Mouse (Mus musculus): Measurements from ENCODE around the gene Krtap5-1.
A peak's percentile ranks its signal among the peaks of the same experiment; 100 is the strongest.
"Not testable (repeated sequence)": the region's sequence is repeated elsewhere in the genome, so short reads cannot be mapped to it uniquely, and the experiment has no call there.

The Krtap5-1 gene

DNA sequence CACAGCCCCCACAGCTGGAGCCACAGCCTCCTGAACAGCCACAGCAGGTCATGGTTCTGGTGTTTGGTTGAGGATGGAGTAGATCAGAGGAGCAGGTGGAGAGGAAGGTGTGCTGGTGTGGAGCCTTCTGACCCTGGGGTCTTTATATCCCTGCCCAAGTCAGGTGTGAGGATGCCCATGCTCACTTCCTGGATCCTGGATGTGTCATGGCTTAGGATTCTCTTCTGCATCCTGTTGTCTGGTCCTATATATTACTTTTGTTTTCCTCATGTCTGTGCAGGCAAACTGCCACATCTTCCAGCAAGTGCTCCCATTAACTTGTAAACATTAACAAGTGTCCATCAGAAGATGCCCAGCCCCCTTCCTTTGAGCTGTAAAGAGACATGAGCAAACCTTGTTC, at the start of gene Krtap5-1:
Gene Krtap5-1, minus strand, starts transcription at position 101 of the 400 bp plus-strand sequence.
- not testable (repeated sequence) for DNase-seq (ENCODE audit: low spot score)

DNA sequence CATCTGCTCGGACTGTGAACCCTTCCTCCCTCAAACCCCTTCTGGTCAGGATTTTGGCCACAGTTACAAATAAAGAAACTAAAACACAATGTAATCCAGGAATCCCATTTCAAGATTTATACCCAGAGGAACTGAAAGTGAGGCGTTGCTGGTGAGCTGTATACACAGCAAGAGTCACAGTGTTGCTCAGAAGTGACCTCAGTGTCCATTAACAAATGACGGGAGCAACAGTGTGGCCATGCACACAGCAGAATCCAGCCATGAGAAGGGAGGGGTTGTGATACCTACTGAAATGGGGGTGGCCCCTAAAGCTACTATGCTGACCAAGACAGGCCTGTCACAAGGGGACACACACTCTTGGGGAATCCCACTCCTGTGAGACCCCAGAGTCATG, 45.3 kb upstream of the Krtap5-1 start:
- no peak for DNase-seq (ENCODE audit: low spot score)

DNA sequence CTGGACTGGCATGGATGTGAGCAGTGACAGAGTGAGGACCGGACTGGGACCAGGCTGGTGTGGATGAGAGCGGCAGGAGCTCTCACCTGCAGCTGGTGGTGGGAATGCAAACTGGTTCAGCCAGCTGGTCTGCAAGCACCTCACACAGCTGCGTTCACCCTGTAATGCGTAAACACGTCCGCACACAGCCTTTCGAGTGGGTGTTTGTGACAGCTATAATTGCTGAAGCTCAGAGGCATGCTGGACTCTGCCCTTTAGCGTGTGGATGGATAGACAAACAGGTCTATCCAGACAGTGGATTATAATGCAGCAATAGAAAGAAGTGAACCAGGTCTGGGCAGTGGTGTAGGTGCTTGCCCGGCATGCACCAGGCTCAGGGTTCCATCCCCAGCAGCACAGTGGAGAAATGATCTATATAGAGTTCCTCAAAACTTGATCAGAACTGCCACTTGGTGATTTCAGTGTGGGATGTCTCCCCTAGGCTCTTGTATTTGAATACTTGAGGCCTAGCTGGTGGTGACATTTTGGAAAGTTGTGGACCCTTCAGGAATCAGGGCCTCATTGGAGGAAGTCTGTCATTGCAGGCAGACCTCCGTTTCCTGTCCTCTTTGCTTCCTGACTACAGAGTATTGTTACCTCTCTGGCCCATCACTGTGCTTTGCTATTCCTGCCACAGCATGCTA, 44.8 kb upstream of the Krtap5-1 start:
- DNase-seq (ENCODE audit: low spot score) = no peak

DNA sequence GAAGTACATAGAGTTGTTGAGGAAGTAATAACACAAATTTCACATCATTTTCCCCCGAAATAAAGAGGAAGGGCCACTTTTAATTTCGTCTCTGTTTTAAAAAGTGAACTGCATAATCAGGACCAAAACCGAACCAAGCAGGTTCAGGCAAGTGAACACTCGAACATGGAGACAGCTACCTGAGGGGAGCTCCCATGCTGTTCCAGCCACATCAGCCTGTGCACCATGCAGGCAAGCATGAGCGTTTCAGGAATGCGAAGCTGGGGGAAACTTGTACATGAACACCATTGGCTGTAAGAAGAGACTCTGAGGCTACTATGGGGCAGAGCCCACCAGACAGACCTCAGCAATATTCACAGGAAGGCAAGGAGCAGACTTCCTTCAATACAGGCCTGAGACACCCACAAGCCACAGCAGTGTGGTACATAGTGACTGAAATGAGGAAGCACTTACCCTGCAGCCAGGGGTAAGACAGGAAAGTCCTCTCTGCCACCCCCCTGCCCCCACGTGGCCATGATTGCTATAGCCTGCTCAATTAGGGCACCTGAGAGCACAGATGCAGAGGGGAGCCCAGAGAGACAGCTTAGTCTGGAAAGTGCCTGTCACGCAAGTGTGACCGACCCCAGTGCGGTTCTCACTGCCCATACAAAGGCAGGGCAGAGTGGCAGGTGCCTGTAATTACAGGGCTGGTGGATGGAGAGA, 43.5 kb upstream of the Krtap5-1 start:
- no peak for DNase-seq (ENCODE audit: low spot score)

DNA sequence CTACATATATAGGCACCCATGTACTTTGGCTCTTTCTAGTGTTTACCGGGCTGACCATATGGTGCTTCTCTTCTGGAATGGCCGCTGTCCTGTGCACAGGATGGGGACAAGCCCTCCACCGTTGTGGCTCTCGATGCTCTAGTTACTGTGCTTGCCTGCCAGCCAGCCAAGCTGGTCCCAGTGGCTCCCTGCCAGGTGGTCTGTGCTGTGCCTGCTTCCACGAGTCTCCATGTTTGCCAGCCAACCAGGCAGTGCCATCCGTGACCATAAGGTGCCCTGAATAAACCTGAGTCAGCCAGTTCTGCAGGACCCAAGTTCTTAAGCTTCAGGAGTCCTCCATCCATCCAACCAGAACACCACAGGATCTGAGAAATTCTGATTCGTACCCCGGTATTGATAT, 38.2 kb upstream of the Krtap5-1 start:
- DNase-seq (ENCODE audit: low spot score) = no peak

DNA sequence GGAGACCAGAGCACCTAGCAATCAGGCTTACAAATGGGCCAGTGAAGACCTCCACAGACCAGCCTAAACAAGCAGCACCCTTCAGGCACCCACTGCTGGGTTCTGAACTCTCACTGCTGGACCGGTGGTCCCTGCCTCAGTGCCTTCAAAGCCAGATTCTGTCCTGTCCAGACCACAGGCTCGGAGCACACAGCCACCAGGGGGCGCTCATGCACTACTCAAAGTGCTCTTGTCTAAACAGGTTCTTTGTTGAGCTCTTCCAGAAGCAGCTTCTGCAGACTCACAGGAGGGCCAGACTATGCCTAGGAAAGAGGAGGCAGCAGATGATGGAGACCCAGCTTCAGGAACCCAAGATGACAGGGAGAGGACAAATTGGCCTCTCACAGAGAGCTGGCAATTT, 37.3 kb upstream of the Krtap5-1 start:
- DNase-seq (ENCODE audit: low spot score) = peak; percentile 94

DNA sequence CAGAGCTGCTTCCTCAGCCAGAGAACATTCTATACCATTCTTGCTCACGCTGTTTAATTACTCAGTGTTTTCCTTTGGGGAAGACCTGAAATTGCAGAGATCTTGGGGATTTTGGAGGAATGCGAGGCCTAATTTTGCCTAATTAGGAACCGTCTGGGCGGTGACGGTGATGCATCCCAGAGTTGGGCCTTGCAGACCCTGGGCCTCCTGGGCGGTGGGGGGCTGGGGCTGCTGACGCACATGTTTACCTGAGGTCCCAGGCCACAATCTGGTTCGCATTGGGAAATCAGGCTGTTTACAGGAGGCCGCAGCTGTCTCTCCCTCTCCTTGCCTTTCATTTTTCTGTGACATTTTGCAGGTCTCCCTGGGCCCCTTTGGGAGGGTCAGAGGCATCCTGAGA, 35.8 kb upstream of the Krtap5-1 start:
- DNase-seq (ENCODE audit: low spot score) = not testable (repeated sequence)

DNA sequence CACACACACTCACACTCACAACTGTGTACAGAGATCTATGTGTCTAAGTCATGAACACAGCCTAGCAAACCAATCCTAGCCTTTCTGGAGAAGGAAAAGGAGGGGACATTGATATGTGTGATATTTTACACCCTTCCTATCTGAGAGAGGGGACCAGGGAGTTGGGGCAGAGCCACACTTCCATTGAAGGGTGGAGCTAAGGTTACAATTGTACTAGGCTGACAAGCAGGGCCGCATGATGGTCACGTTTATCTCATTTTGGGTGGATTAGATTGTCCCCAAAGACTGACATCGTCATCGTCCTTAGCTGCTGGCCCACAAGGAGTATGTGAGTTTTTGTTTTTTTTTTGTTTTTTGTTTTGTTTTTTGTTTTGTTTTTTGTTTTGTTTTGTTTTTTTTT, 34.4 kb upstream of the Krtap5-1 start:
- no peak for DNase-seq (ENCODE audit: low spot score)

DNA sequence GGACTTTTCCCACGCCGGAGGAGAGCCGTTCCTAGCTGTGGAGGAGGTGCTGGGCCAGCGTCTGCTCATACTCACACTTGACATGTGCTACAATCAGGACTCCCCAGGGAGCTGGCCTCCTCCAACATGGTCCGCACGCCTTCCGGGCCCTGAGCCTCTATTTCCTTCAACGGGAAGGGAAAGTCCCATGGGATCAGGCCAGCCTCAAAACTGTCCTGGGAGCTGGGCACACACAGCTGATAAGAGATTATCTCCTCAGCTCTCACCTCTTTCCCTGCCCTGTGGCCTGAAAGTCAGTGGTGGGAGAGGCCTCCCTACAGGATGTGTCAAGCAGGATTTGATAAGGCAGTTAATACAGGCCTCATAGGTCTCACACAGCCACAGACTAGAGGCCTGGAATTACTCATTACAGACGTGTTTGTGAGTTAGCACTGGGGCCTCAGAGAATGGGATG, 33.4 kb upstream of the Krtap5-1 start:
- no peak for DNase-seq (ENCODE audit: low spot score)

DNA sequence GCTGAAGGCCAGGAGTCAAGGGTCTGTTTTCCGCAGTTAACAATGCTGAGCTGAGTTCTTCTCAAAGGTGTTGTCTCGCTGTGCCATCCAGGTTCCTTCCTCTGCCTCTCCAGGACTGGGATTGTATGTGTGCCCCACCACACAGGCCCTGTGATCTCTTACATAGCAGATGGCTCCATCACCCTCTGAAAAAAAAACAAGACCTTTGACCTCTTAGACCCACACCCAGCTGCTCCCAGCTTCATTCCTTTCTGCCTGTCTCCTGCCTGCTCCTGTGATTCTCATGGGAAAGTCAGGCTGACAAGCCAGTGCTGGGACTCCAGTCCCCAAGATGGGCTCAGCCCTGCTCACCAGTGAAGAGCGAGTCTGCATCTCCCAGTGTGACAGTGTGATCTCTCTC, 31.6 kb upstream of the Krtap5-1 start:
- DNase-seq (ENCODE audit: low spot score) = no peak

DNA sequence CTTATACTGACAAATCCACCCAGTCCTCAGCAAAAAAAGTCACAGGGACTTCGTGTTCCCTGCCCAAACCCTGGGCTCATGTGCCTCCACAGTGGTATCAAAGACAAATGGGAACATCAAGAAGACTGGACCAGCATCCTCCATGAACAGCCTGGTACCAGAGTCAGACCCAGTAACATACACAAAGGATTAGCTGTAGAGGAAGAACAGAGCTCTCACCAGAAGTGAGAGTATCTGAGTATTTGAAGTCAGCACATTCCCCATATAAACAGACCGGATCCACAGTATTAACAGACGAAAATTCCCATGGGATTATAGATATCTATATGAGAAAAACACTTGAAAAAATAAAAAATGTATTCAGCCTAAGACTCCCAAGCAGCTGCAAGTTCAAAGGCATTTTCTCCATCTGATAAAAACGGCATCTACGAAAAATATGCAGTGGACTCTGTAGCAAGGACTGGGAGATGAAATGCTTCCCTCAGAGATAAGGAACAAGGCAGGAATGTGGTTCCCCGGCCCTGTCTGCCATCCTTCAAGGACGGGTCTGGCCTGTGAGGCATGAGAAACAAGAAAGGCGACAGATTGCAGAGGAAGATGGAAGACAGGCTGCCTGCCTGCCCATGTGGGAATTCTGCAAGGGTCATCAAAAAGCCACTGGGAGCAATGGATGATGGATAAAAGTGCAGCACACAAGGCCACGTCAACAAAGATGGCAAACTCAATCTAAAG, 30.0 kb upstream of the Krtap5-1 start:
- peak; percentile 28 for DNase-seq (ENCODE audit: low spot score)

DNA sequence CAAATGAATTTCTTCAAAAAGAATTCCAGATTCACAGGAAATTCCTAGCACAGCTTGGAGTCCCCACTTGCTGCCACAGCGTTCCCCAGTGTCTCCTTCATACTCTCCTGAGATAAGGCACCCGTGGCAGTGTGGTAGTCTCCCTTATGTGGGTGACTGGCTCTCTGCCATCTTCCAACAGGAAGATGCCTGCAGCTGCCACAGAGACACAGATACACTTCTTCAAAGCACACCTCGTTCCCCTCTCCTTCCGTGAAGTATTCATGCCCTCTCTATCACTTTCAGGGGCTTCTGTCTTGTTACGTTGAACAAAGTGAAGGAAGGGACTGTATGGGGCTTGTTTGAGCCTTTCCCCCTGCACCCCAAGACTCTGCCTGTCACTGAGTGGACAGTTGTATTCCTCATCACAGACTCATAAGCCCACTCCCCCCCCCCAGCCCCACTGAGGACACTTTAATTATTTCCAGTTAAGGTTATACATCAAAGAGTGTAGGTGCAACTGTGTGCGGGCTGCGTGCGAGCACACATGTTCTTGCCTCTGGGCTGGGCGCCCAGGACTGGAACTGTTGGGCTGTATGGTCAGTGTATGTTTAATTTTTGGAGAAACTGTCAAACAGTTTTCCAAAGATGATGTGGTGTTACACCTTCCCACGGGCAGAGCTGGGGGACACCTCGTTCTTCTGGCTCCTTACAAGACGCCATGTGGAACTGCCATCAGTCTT, 26.6 kb upstream of the Krtap5-1 start:
- DNase-seq (ENCODE audit: low spot score) = no peak

DNA sequence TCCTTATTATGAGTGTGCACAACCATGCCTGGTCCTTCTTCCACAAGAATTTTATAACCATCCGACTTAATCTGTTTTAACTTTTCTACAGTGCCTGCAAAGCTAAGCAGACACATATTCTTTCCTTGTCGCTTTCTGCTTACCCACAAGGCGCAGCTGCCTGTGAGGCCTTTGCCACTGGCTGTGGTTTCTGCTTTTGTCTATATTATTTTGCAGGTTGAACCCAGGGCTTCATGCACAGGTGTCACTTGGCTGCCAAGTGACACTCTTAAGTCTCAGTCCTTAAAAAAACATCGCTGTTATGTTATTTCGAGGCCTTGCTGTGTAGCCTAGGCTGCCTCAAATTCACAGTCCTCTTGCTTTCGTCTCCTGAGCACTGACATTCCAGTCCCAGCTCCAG, 25.7 kb upstream of the Krtap5-1 start:
- no peak for DNase-seq (ENCODE audit: low spot score)

DNA sequence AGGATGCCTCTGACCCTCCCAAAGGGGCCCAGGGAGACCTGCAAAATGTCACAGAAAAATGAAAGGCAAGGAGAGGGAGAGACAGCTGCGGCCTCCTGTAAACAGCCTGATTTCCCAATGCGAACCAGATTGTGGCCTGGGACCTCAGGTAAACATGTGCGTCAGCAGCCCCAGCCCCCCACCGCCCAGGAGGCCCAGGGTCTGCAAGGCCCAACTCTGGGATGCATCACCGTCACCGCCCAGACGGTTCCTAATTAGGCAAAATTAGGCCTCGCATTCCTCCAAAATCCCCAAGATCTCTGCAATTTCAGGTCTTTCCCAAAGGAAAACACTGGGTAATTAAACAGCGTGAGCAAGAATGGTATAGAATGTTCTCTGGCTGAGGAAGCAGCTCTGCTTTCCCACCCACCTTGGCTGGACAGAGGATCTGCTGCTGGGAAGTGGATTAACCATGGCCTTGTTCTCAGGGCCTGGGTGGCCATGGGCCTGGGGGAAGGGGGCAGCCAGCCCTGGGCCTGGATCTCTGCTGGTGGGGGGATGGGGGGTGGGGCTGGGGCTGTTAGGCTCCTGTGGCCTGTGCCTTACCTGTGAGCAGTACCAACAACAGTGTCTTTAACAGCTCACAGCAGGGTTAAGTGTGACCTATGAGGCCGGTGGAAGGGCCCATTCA, 24.9 kb upstream of the Krtap5-1 start:
- not testable (repeated sequence) for DNase-seq (ENCODE audit: low spot score)

DNA sequence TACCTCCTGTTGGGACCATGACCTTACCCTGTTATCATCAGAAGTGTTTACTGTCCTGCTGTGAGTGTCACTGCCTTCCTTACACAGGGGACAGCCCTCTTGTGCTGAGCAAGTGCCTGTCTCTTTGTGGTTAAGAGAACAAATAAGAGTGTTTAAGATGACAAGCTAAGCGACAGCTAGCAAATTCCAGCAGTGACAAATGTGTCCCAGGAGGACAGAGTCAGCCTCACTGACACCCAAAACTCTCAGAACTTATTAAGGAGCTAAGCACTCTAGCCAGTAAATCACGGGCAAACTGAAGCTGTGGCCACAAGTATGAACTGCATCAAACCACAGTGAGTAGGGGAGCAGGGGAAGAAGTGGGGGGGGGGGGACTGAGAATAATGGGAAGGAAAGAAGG, 24.0 kb upstream of the Krtap5-1 start:
- no peak for DNase-seq (ENCODE audit: low spot score)

DNA sequence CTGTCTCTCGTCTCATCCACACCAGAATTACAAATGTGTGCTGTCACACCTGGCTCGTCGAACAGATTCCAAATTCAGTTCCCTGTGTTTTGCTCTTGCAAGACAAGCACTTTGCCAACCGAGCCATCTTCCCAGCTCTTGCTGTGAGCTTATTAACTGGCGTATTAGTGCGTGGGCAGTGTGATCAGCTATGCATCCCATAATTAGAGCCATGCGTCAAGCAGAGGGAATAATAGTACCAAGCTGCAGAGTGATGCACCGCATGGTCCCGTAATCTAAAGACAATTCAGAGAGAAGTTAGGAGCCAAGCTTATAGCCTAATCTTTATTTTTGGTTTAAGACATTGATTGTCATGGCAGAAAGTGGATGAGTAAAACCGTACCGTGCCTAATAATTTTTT, 22.2 kb upstream of the Krtap5-1 start:
- no peak for DNase-seq (ENCODE audit: low spot score)

DNA sequence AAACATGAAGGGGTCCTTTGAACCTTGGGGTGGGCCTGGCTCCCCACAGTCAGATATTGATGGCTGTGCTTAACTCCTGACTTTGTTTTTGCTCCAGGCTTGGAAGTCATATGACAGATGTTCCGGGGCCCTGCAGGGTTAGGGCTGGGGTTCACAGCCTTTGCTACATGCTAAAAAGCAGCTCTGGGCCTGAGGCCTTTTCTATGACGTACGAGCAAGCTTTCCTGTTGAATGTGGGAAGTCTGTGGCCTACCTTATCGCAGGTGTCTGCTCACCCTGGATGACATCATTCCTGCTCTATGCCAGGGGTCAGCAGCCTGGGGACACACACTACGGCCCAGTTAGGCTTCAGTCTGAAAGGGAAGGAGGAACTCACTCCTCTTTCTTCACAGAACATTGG, 20.3 kb upstream of the Krtap5-1 start:
- no peak for DNase-seq (ENCODE audit: low spot score)

DNA sequence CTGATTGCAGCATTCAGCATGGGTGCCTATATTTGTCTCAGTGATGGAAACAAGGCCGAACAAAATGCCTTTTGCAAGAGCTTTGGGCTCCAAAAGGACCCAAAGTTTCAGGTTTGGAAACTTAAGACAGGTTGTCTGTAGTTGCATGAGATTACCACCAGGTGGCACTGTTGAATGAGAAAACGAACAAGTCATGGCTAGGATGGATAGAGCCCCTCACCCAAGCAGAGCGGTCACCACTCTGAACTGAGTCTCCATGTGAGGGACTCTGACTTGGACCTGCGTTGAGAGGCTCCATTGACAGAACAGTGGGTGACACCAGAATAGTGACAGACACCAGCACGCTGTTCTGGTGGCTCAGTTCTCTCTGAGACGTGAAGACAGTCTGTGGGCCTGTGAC, 19.6 kb upstream of the Krtap5-1 start:
- DNase-seq (ENCODE audit: low spot score) = peak; percentile 27

DNA sequence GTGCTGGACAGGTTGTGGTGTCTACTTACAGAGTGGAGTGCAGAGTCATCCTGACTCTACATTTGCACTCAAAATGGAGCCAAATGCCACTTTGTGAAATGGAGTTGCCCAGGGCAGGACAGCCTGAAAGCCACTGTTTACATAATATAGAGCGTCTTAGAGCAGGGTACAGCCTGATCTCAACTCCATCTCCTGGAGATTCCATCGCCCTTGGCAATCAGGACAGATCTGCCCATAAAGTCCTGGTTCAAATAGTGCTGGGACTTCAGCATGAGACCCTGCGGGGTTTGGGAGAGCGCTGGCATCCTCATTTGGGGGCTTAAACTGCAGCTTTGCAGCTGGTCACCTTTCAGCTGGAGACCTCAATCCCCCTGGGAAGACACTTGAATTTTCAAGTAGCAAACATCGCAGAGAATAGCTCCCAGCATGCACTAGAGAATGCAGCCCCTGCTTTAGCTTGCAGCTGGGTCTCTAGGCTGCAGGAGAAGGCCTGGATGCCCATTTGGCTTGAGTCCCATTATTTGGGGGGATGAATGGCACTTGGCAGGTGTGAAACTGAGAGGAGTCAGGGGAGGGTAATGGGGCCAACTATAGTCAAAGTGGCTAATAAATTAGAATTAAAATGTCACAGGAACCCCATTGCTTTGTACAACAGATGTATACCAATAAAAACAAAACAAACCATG, 17.8 kb upstream of the Krtap5-1 start:
- DNase-seq (ENCODE audit: low spot score) = no peak

DNA sequence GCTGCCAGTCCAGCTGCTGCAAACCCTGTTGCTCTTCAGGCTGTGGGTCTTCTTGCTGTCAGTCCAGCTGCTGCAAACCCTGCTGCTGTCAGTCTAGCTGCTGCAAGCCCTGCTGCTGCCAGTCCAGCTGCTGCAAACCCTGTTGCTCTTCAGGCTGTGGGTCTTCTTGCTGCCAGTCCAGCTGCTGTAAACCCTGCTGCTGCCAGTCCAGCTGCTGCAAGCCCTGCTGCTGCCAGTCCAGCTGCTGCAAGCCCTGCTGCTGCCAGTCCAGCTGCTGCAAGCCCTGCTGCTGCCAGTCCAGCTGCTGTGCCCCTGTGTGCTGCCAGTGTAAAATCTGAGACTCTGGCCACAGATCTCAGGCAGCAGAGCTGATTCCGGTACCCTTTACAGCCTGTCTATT, 7.0 kb upstream of the Krtap5-1 start:
- not testable (repeated sequence) for DNase-seq (ENCODE audit: low spot score)

DNA sequence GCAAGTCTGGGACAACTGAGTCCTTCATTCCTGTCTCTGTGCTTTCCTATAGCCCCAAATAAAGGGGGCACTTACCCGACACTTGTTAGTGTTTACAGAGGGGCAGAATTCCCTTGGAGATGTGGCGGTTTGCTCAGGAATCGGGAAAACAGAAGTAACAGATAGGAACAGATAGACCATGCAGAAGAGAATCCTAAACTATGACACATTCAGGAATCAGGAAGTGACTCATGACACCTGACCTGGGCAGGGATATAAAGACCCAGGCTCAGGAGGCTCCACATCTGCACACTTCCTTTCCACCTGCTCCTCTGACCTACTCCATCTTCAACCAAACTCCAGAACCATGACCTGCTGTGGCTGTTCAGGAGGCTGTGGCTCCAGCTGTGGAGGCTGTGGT, 6.3 kb upstream of the Krtap5-1 start, which contains the start of gene Krtap5-4:
Gene Krtap5-4, plus strand, starts transcription at position 301 of the 400 bp plus-strand sequence.
- no peak for DNase-seq (ENCODE audit: low spot score)
